Mouse (Mus musculus): ENCODE data around the gene Rpsa. TPM values are rescaled to one million over a fixed set of nuclear protein-coding genes. Genes with fewer than 3 reads are reported as not detected.

Gene Rpsa
- total RNA-seq, 2 experiments from 2014 or later, result 475 to 558 TPM

DNA sequence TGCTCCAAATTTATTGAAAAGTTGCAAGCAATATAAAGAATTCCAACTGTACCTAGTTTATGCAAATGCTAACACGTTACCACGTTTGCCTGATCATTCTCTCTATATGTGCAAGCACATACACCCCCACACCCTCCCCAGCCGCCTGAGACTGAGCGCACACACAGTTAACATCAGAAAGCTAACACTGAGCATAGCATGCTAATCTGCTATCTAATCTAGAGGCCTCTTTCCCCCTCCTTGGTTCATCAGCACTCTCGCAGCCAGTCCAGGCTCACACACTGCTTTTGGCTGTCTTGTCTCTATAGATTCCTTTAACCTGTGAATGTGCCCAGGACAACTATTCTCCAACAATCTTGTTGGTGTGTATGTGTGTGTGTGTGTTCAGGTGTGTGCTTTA lies 23.7 kb downstream of the Rpsa start:
- intact Hi-C loops (cut with DNase I), result no loop called here
- DNase-seq, result no peak

DNA sequence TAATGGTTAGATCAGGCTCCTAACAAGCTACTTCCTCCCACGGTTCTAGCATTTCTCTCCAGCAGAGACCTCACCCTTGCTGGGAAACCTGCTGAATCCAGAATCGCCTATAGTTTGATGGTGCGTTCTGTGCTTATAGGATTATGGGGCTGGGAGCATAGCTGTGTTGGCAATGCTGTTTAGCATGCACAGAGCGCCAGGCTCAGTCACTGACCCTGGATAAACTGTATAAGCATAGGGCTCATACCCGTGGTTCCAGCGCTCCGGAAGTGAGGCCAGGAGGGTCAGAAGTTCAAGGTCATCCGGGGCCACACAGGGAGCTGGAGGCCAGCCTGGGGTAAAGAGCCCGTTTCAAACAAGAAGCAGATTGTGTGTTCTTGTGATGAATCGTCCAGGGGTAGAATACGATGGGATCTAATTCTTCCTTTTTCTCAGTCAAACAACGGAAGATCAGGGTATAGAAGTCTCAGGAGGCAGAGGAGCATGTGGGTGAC lies 24.5 kb downstream of the Rpsa start:
- intact Hi-C loops (cut with DNase I), result no loop called here

GRCm38 (mm10) chr9:120158047-120158446 lies 30.6 kb downstream of the Rpsa start:
- intact Hi-C loops (cut with DNase I), result no loop called here
- DNase-seq, result no peak

More for the DNA sequence above, 24.5 kb downstream of the Rpsa start:
- no peak for DNase-seq

DNA sequence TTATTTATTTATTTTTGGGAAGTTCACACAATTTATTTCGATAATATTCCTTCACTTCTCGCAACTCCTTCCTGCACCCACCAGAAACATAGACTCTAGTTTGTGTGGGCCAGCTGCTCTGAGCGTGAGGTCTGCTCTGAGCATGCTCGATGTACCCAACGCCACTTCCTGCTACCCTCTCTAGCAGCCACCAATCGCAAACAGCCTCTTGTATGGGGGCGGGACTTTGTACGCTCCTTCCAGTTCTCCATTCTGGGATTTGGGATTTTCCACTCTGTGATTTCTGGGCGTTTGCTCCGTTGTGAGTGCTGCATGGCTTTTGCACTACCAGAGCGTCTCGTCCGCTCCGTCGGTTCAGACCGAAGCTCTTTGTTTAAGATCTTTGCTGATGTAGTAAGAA lies 36.4 kb downstream of the Rpsa start:
- DNase-seq, result no peak
- intact Hi-C loops (cut with DNase I), result no loop called here

DNA sequence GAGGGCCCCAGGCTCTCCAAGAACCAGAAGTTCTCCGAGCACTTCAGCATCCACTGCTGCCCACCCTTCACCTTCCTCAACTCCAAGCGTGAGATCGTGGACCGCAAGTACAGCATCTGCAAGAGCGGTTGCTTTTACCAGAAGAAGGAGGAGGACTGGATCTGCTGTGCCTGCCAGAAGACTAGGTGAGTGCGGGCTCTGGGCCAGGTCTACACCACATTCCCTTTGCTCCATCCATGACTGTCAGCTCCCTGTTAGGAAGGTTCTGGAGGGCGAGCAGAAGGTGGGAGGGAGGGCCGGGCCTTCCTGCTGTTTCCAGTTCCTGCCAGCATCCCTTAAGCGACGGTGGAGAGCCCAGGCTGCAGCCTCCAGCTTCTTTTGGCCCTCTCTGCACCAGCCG lies 40.3 kb downstream of the Rpsa start:
- no peak for DNase-seq
- intact Hi-C loops (cut with DNase I), result no loop called here

GRCm38 (mm10) chr9:120171295-120171694 lies 43.8 kb downstream of the Rpsa start:
- intact Hi-C loops (cut with DNase I), result loop anchor here (1.0 kb wide), 1 partner anchor 30 kb away; no protein-coding TSS in a partner anchor
- DNase-seq, result peak; percentile 63 to 72

DNA sequence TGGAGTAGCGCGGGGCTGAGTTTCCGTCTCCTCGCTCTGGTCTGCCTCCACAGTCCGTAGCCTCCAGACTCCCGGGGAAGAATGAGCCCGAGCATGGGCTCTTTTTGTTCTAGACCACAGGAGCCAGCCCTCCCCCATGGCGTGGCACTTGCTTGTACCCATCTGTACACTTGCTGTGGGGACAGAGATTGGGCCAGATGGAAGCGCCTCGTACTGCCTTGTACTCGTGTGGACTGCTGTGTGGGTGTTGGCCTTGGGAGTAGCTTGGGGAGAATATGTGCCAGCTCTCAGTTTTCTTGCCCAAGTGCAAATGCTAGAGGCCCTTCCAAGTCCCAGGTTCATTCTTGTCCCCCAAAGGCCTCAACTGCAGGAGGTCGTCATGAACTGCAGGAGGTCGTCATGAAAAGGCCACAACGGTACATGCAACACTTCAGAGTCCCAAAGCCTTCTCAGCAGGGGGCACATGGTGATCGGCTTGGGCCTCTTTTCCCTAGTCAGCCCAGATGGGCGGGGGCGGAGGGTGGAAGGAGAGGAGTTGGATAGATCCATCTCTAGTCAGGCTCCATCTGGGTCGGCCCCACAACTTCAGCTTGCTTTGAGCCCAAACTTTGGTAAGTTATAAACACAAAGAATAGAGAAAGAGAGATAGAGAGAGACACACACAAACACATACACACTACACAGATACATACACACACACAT lies 47.1 kb downstream of the Rpsa start:
- DNase-seq, result no peak
- intact Hi-C loops (cut with DNase I), result no loop called here

- intact Hi-C loops (cut with DNase I), result no loop called here
- DNase-seq, result no peak
Observed at GRCm38 (mm10) chr9:120178813-120179212, 51.3 kb downstream of the Rpsa start.

Other genes with a start within 250 kb of the Rpsa start
- gene Wdr48, start 232.8 kb upstream of the Rpsa start, total RNA-seq (2021), result 10 to 100 TPM; 28.9 to 29.6 TPM
- gene Gorasp1, start 190.1 kb upstream of the Rpsa start, total RNA-seq (2021), result 10 to 100 TPM; 21.4 to 22.8 TPM
- under 1 TPM in 1 of 2 experiments, not detected in 1; 0.26 TPM for gene Ttc21a, start 190.1 kb upstream of the Rpsa start, total RNA-seq (2021)
- 10 to 100 TPM; 15.8 to 21.4 TPM for gene Csrnp1, start 143.0 kb upstream of the Rpsa start, total RNA-seq (2021)
- gene Xirp1, start 104.1 kb upstream of the Rpsa start, total RNA-seq (2021), result 100 to 1,000 TPM; 105 to 114 TPM
- gene Cx3cr1, start 57.8 kb upstream of the Rpsa start, total RNA-seq (2021), result 1 to 10 TPM; 3.4 TPM
- gene Ccr8, start 35.6 kb upstream of the Rpsa start, total RNA-seq (2021), result under 1 TPM in 1 of 2 experiments, not detected in 1; 0.44 TPM
- 10 to 100 TPM; 12.3 to 14.0 TPM for gene Slc25a38, start 17.3 kb upstream of the Rpsa start, total RNA-seq (2021)
- not detected for gene Mobp, start 22.0 kb downstream of the Rpsa start, total RNA-seq (2021)
- gene Myrip, start 173.8 kb downstream of the Rpsa start, total RNA-seq (2021), result 1 to 10 TPM; 4.3 to 4.7 TPM

Measured in heart, postnatal 14 days (tissue).